Mouse (Mus musculus) left cerebral cortex, postnatal 10 days (tissue): ENCODE measurements at regions not wholly inside any gene's neighbourhood (a gene's known extent, or its start where the extent isn't known, plus 50 kb on each side); places are given as distances from the start of the nearest gene placed in this dataset.

ENCODE experiments used
- DNase-seq, 2 experiments: peaks; one replicate each; pipeline ENCODE4 v3.0.0; 2021 to 2022; ENCODE audit warnings: low spot score in 2 of 2, mixed read lengths in 1 of 2; ENCODE audit errors: extremely low spot score in 1 of 2
- intact Hi-C: fragments of 180-260 bp; cut with DNase I; formaldehyde crosslinking; loops from one replicate; pipeline ENCODE4 v1.15.1; 2025

GRCm38 (mm10) chr12:28380203-28380602, 172.0 kb downstream of the Dcdc2c start:
- no peak for DNase-seq
- intact Hi-C loops: no loop called here

GRCm38 (mm10) chr12:28377968-28378367, 174.2 kb downstream of the Dcdc2c start:
- DNase-seq: no peak
- intact Hi-C loops: no loop called here

- DNase-seq: no peak
- intact Hi-C loops: no loop called here
Observed at GRCm38 (mm10) chr12:28377373-28377772, 174.8 kb downstream of the Dcdc2c start.

- intact Hi-C loops: no loop called here
- no peak for DNase-seq
Observed at GRCm38 (mm10) chr12:28376770-28377169, 175.4 kb downstream of the Dcdc2c start.

GRCm38 (mm10) chr12:28365304-28365703, 186.9 kb downstream of the Dcdc2c start:
- intact Hi-C loops: no loop called here

GRCm38 (mm10) chr12:28358737-28359333, 193.4 kb downstream of the Dcdc2c start:
- intact Hi-C loops: no loop called here
- no peak for DNase-seq

More at GRCm38 (mm10) chr12:28365304-28365703, 186.9 kb downstream of the Dcdc2c start:
- no peak for DNase-seq

- intact Hi-C loops: no loop called here
- no peak for DNase-seq
Observed at GRCm38 (mm10) chr12:28357764-28358163, 194.4 kb downstream of the Dcdc2c start.

- intact Hi-C loops: no loop called here
- no peak for DNase-seq
Observed at GRCm38 (mm10) chr12:28353140-28353539, 199.1 kb downstream of the Dcdc2c start.

GRCm38 (mm10) chr12:28352571-28352970, 199.6 kb downstream of the Dcdc2c start:
- intact Hi-C loops: no loop called here
- no peak for DNase-seq

- intact Hi-C loops: no loop called here
- DNase-seq: no peak
Observed at GRCm38 (mm10) chr12:28342735-28343134, 209.5 kb downstream of the Dcdc2c start.

GRCm38 (mm10) chr12:28332591-28332990, 219.6 kb downstream of the Dcdc2c start:
- no peak for DNase-seq
- intact Hi-C loops: no loop called here

- DNase-seq: no peak
- intact Hi-C loops: no loop called here
Observed at GRCm38 (mm10) chr12:28331843-28332242, 220.4 kb downstream of the Dcdc2c start.

- intact Hi-C loops: no loop called here
- no peak for DNase-seq
Observed at GRCm38 (mm10) chr12:28323659-28324058, 228.5 kb downstream of the Dcdc2c start.

- intact Hi-C loops: no loop called here
- DNase-seq: no peak
Observed at GRCm38 (mm10) chr12:28309226-28309625, 243.0 kb downstream of the Dcdc2c start.

GRCm38 (mm10) chr12:28302038-28302581, 250.1 kb downstream of the Dcdc2c start:
- intact Hi-C loops: no loop called here
- DNase-seq: no peak

- DNase-seq: no peak
- intact Hi-C loops: no loop called here
Observed at GRCm38 (mm10) chr12:28288376-28288896, 263.8 kb downstream of the Dcdc2c start.

GRCm38 (mm10) chr12:28255524-28255923, 296.7 kb downstream of the Dcdc2c start:
- intact Hi-C loops: no loop called here
- no peak for DNase-seq

GRCm38 (mm10) chr12:28250526-28250925, 301.7 kb downstream of the Dcdc2c start:
- intact Hi-C loops: no loop called here
- DNase-seq: no peak

GRCm38 (mm10) chr12:28248749-28249148, 303.4 kb downstream of the Dcdc2c start:
- peak in 1 of 2 experiments; percentile 39 for DNase-seq
- intact Hi-C loops: no loop called here

GRCm38 (mm10) chr12:28248287-28248686, 303.9 kb downstream of the Dcdc2c start:
- intact Hi-C loops: no loop called here
- DNase-seq: no peak

- intact Hi-C loops: no loop called here
- no peak for DNase-seq
Observed at GRCm38 (mm10) chr12:28238016-28238415, 314.2 kb downstream of the Dcdc2c start.
